Mouse (Mus musculus): ENCODE results near the gene Unc13a.

The Unc13a gene

GRCm38 (mm10) chr8:71577856-71578387, 93.6 kb downstream of the Unc13a start:
- DNase-seq: no peak

DNA sequence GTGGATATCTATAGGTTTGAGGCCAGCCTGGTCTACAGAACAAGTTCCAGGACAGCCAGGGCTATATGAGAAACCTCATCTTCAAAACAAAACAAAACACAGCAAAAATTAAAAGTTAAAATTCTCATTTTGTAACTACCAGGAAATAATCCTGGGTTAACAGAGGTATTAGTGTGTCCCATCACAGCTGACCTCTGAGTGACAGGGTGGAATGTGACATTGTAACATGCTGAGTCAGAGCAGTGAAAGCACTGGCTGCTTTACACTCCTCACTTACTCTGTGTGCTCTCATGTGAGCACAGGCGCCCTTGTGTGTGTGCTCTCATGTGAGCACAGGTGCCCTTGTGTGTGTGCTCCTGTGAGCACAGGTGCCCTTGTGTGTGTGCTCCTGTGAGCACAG, 96.5 kb downstream of the Unc13a start:
- no peak for DNase-seq

DNA sequence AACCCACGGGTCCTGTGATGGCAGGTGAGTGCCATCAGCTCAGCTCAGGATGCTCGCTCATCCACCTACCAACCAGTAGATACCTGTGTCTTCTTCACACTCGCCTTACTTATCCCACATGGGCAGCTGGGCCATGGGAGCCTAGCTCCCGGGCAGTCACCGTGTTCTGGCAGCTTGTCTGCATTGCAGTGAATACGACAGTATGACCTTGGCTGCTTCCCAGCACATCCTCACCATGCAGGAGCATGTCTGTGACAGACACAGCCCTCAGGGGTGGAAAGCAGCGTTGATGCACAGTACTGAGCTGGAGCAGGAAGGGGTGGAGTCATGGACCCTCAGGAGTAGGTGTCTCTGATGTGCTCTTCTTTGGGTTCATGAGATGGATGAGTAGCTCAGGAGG, 97.1 kb downstream of the Unc13a start:
- DNase-seq: no peak
